Mouse (Mus musculus): ENCODE measurements around the gene Cd300lb.
A peak's percentile ranks its signal among the peaks of the same experiment; 100 is the strongest.

DNA sequence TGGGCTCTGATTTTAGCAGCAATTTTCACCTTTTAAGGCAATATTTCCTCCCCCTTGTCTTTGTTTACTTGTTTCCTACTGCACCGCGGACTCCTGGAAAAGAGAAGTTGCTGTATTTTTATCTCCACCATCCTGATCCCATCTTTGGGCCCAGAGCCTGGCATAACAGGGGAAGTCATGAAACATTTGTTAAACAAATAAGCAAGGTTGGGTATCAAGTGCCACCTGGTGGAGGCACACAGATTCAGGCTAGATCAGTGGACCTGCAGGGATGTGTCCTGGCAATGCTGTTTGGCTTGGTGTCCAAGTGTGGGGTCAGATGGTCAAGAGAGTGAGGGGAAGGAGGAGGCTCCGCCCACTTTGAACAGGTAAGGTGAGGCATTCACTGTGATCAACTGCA lies 57.0 kb downstream of the Cd300lb start:
- TF ChIP-seq EP300 (IDR thresholded peaks at IDR 0.05; ENCODE audit: low read depth) (no peak), CTCF (IDR thresholded peaks at IDR 0.05; ENCODE audit: low read depth) (peak; percentile 85)

All from heart, postnatal 0 days (tissue).